Mouse (Mus musculus) CH12.LX (cell line): ENCODE data around the gene Gm11084. TPM values are rescaled to one million over a fixed set of nuclear protein-coding genes. Genes with fewer than 3 reads are reported as not detected.

ENCODE experiments used
- DNase-seq: peaks from one replicate; pipeline ENCODE4 v3.0.0-alpha.2; 2013; ENCODE audit errors: extremely low read depth
- H3K27ac ChIP-seq: 2 replicates; pipeline ENCODE4 v1.5.1; 2012; ENCODE audit warnings: low read depth, mild to moderate bottlenecking, control low read depth, moderate library complexity; ENCODE audit not compliant: insufficient read depth
- H3K27me3 ChIP-seq: replicated peaks from 2 replicates; pipeline ENCODE3; 2012; ENCODE audit warnings: inconsistent platforms
- H3K36me3 ChIP-seq, 2 experiments: replicated peaks in 1 of 2; 2 replicates each; pipeline versions ENCODE3 to v1.6.1; 2012; ENCODE audit warnings: inconsistent platforms in 1 of 2, low read length in 1 of 2, mild to moderate bottlenecking in 1 of 2, mixed read lengths in 1 of 2, moderate library complexity in 1 of 2; ENCODE audit not compliant: control insufficient read depth in 1 of 2, insufficient read depth in 1 of 2
- H3K4me1 ChIP-seq, 2 experiments: 2 replicates each; pipeline ENCODE4 v1.6.1; 2012; ENCODE audit warnings: inconsistent platforms in 1 of 2, moderate library complexity in 1 of 2; ENCODE audit not compliant: insufficient read depth in 2 of 2, control insufficient read depth in 1 of 2
- H3K4me2 ChIP-seq: 2 replicates; pipeline ENCODE4 v1.6.1; 2012; ENCODE audit warnings: low read depth, mild to moderate bottlenecking, control low read depth; ENCODE audit not compliant: poor library complexity, insufficient read depth, severe bottlenecking
- H3K4me3 ChIP-seq, 3 experiments: fragments of 150-350 bp in 1 of 3; sonication (generic) in 1 of 3; replicated peaks in 1 of 3; 2 replicates each; pipeline versions ENCODE3 to v1.5.1; 2011 to 2012; ENCODE audit warnings: low read depth in 2 of 3, low read length in 2 of 3, mild to moderate bottlenecking in 2 of 3, moderate library complexity in 2 of 3, control low read depth in 1 of 3, improper control_type of control experiment in 1 of 3, inconsistent platforms in 1 of 3, mixed read lengths in 1 of 3; ENCODE audit not compliant: poor library complexity in 1 of 3
- H3K79me2 ChIP-seq: replicated peaks from 2 replicates; pipeline ENCODE4 v1.6.1; 2012; ENCODE audit warnings: mild to moderate bottlenecking, moderate library complexity; ENCODE audit not compliant: control insufficient read depth, poor library complexity, insufficient read depth, severe bottlenecking; ENCODE audit errors: extremely low read depth
- H3K9ac ChIP-seq: 2 replicates; pipeline ENCODE4 v1.6.1; 2012; ENCODE audit warnings: low read depth, mild to moderate bottlenecking, control low read depth, moderate library complexity; ENCODE audit not compliant: insufficient read depth
- H3K9me3 ChIP-seq: replicated peaks from 2 replicates; pipeline ENCODE3; 2012; ENCODE audit warnings: low read length, inconsistent platforms, mixed read lengths
- BHLHE40 ChIP-seq: IDR thresholded peaks from 2 replicates; pipeline ENCODE4 v1.6.1; 2011; ENCODE audit warnings: mild to moderate bottlenecking, low read depth, low read length, improper control_type of control experiment
- CHD1 ChIP-seq: IDR thresholded peaks from 2 replicates; pipeline ENCODE4 v1.6.1; 2012; ENCODE audit warnings: low read depth, low read length, improper control_type of control experiment, inconsistent platforms
- CHD2 ChIP-seq: IDR thresholded peaks from 2 replicates; pipeline ENCODE4 v1.6.1; 2011; ENCODE audit warnings: low read length, improper control_type of control experiment
- CTCF ChIP-seq, 2 experiments: IDR thresholded peaks in 1 of 2; conservative IDR thresholded peaks in 1 of 2; 2 replicates each; pipeline ENCODE4 v1.5.1; 2011 to 2012; ENCODE audit warnings: low read depth in 2 of 2, low read length in 2 of 2, improper control_type of control experiment in 1 of 2, inconsistent platforms in 1 of 2, mild to moderate bottlenecking in 1 of 2, moderate library complexity in 1 of 2
- E2F4 ChIP-seq: IDR thresholded peaks from 2 replicates; pipeline ENCODE4 v1.6.1; 2011; ENCODE audit warnings: low read depth, low read length, improper control_type of control experiment; ENCODE audit not compliant: insufficient replicate concordance
- ELF1 ChIP-seq: IDR thresholded peaks from 2 replicates; pipeline ENCODE4 v1.6.1; 2014; ENCODE audit warnings: low read depth, mild to moderate bottlenecking, inconsistent platforms, low read length, improper control_type of control experiment
- EP300 ChIP-seq: IDR thresholded peaks from 2 replicates; pipeline ENCODE4 v1.6.1; 2011; ENCODE audit warnings: low read length, improper control_type of control experiment
- ETS1 ChIP-seq: conservative IDR thresholded peaks from 2 replicates; pipeline ENCODE4 v1.6.1; 2012; ENCODE audit warnings: low read depth, mild to moderate bottlenecking, inconsistent platforms, low read length, improper control_type of control experiment, moderate library complexity
- IRF4 ChIP-seq: IDR thresholded peaks from 2 replicates; pipeline ENCODE4 v1.6.1; 2014; ENCODE audit warnings: low read depth, mild to moderate bottlenecking, inconsistent platforms, low read length, improper control_type of control experiment
- JUN ChIP-seq: IDR thresholded peaks from 2 replicates; pipeline ENCODE4 v1.6.1; 2011; ENCODE audit warnings: low read depth, mild to moderate bottlenecking, low read length, improper control_type of control experiment, moderate library complexity; ENCODE audit not compliant: insufficient read depth
- MAZ ChIP-seq: IDR thresholded peaks from 2 replicates; pipeline ENCODE4 v1.6.1; 2012; ENCODE audit warnings: low read depth, mild to moderate bottlenecking, inconsistent platforms, low read length, improper control_type of control experiment, moderate library complexity
- MEF2A ChIP-seq: IDR thresholded peaks from 2 replicates; pipeline ENCODE4 v1.6.1; 2014; ENCODE audit warnings: low read depth, mild to moderate bottlenecking, inconsistent platforms, low read length, improper control_type of control experiment, borderline replicate concordance
- MXI1 ChIP-seq: IDR thresholded peaks from 2 replicates; pipeline ENCODE4 v1.6.1; 2011; ENCODE audit warnings: mild to moderate bottlenecking, low read depth, low read length, improper control_type of control experiment
- PAX5 ChIP-seq: IDR thresholded peaks from 2 replicates; pipeline ENCODE4 v1.6.1; 2012; ENCODE audit warnings: low read length, inconsistent platforms, mixed read lengths
- POLR2A ChIP-seq: IDR thresholded peaks from 2 replicates; pipeline ENCODE4 v1.6.1; 2011; ENCODE audit warnings: low read depth, mild to moderate bottlenecking, improper control_type of control experiment, low read length
- POLR2AphosphoS2 ChIP-seq: IDR thresholded peaks from 2 replicates; pipeline ENCODE4 v1.6.1; 2011; ENCODE audit warnings: low read depth, low read length, improper control_type of control experiment
- RCOR1 ChIP-seq: conservative IDR thresholded peaks from 2 replicates; pipeline ENCODE4 v1.6.1; 2012; ENCODE audit warnings: low read depth, mild to moderate bottlenecking, inconsistent platforms, low read length, improper control_type of control experiment
- SIN3A ChIP-seq: IDR thresholded peaks from 2 replicates; pipeline ENCODE4 v1.6.1; 2012; ENCODE audit warnings: low read length, improper control_type of control experiment, inconsistent platforms
- SMC3 ChIP-seq: IDR thresholded peaks from 2 replicates; pipeline ENCODE4 v1.6.1; 2011; ENCODE audit warnings: low read depth, low read length, improper control_type of control experiment
- TBP ChIP-seq: conservative IDR thresholded peaks from 2 replicates; pipeline ENCODE4 v1.6.1; 2011; ENCODE audit warnings: low read depth, low read length, improper control_type of control experiment
- UBTF ChIP-seq: IDR thresholded peaks from 2 replicates; pipeline ENCODE4 v1.6.1; 2012; ENCODE audit warnings: low read depth, mild to moderate bottlenecking, inconsistent platforms, low read length, improper control_type of control experiment, moderate library complexity
- ZKSCAN1 ChIP-seq: IDR thresholded peaks from 2 replicates; pipeline ENCODE4 v1.6.1; 2012; ENCODE audit warnings: low read depth, inconsistent platforms, low read length, improper control_type of control experiment, borderline replicate concordance
- ZNF384 ChIP-seq: IDR thresholded peaks from 2 replicates; pipeline ENCODE4 v1.6.1; 2012; ENCODE audit warnings: low read depth, low read length, improper control_type of control experiment, inconsistent platforms
- dilution Hi-C: fragments of 300-500 bp; cut with MboI; formaldehyde crosslinking; loops from 2 replicates; pipeline ENCODE4 v1.14.3; 2020; ENCODE audit warnings: low sequenced_read_pairs; ENCODE audit not compliant: extremely low pct_unique_long_range_greater_than_20kb, extremely low pct_ligation_motif_present
- in situ Hi-C: fragments of 300-500 bp; cut with MboI; formaldehyde crosslinking; loops from 3 replicates; pipeline ENCODE4 v1.14.3; 2019; ENCODE audit warnings: low sequenced_read_pairs, low pct_ligation_motif_present, low pct_unique_long_range_greater_than_20kb, mixed read lengths
- polyA plus RNA-seq: library from polyadenylated mRNA; unstranded; fragments of >175 nt; gene quantifications from 2 replicates; pipeline ENCODE4 v1.2.1, GENCODE M21; 2012; ENCODE audit warnings: low read depth; ENCODE audit not compliant: insufficient read length
- total RNA-seq, 2 experiments: library from RNA; depleted of rRNA; stranded (reverse); fragments of 300-350 nt in 1 of 2; fragments of >200 nt in 1 of 2; gene quantifications; 2 replicates each; pipeline ENCODE4 v1.2.3; 2012 to 2014

Gm11084 gene
- total and polyA plus RNA-seq, 3 experiments, result not detected

- Histone ChIP-seq H3K27me3 (no peaks in the 10 kb centered on the region), H3K4me3 (no peak overlapping the region), H3K79me2 (no peaks in the 10 kb centered on the region), H3K27ac (no peak overlapping the region), H3K4me2 (no peak overlapping the region), H3K9ac (no peak overlapping the region), H3K9me3 (peaks cover 26% of the 10 kb centered on the region), H3K4me1 (no peaks in the 10 kb centered on the region), H3K36me3 (no peaks in the 10 kb centered on the region)
- TF ChIP-seq IRF4, result no peak
- TF ChIP-seq SIN3A, result no peak
- TF ChIP-seq MEF2A, result no peak
- TF ChIP-seq ZNF384, result no peak
- TF ChIP-seq CHD2, result no peak
- TF ChIP-seq MXI1, result no peak
- TF ChIP-seq RCOR1, result no peak
- TF ChIP-seq TBP, result no peak
- DNase-seq, result no peak
- dilution Hi-C loops (no loop called here), in situ Hi-C loops (no loop called here)
Observed at GRCm38 (mm10) chr2:73012636-73013035, 26.1 kb upstream of the Gm11084 start.

GRCm38 (mm10) chr2:73007472-73007871, 21.0 kb upstream of the Gm11084 start:
- Histone ChIP-seq H3K9me3 (peaks cover 17% of the 10 kb centered on the region), H3K27ac (no peak overlapping the region), H3K4me2 (no peak overlapping the region), H3K9ac (no peak overlapping the region), H3K27me3 (no peaks in the 10 kb centered on the region), H3K4me1 (peaks cover 8 to 22% of the 10 kb centered on the region in 2 experiments), H3K79me2 (no peaks in the 10 kb centered on the region), H3K4me3 (no peak overlapping the region), H3K36me3 (no peaks in the 10 kb centered on the region)
- in situ Hi-C loops (no loop called here), dilution Hi-C loops (no loop called here)
- no peak for DNase-seq
- TF ChIP-seq UBTF (no peak), BHLHE40 (no peak), JUN (no peak), IRF4 (no peak), CTCF (conservative IDR thresholded peaks at IDR 0.05 in 1 of 2, IDR thresholded peaks at IDR 0.05 in 1 of 2; ENCODE audit: low read depth in 2 of 2, low read length in 2 of 2) (no peak), SIN3A (no peak), POLR2A (no peak), ELF1 (no peak), CHD2 (no peak), ZKSCAN1 (no peak), PAX5 (no peak), SMC3 (no peak), ETS1 (no peak), CHD1 (no peak), MXI1 (no peak), E2F4 (no peak), EP300 (no peak), POLR2AphosphoS2 (no peak), MAZ (no peak)
